Mouse (Mus musculus) hindbrain, postnatal 0 days (tissue): ENCODE measurements around the gene Gm4788. TPM values are rescaled to one million over a fixed set of nuclear protein-coding genes. Genes with fewer than 3 reads are reported as not detected.
"Not testable (repeated sequence)": the region's sequence is repeated elsewhere in the genome, so short reads cannot be mapped to it uniquely, and the experiment has no call there.

Source experiments
- ATAC-seq: fragments of 200-750 bp; cut with Nextera tagmentation; 2 replicates; pipeline ENCODE4 v1.8.0; 2017; ENCODE audit warnings: mild to moderate bottlenecking, moderate TSS enrichment, moderate library complexity
- DNase-seq: peaks from one replicate; pipeline ENCODE4 v3.0.0-alpha.2; 2015; ENCODE audit warnings: low spot score
- H3K27ac ChIP-seq: fragments of 300-500 bp; sonication (generic); 2 replicates; pipeline ENCODE4 v1.5.1; 2014; ENCODE audit warnings: mild to moderate bottlenecking
- H3K27me3 ChIP-seq: fragments of 300-500 bp; sonication (generic); 2 replicates; pipeline ENCODE4 v1.6.1; 2014; ENCODE audit warnings: low read length, mixed read lengths; ENCODE audit not compliant: insufficient read depth
- H3K36me3 ChIP-seq: fragments of 300-500 bp; sonication (generic); 2 replicates; pipeline ENCODE4 v1.6.1; 2014; ENCODE audit warnings: low read length, mixed read lengths; ENCODE audit not compliant: insufficient read depth
- H3K4me1 ChIP-seq: fragments of 300-500 bp; sonication (generic); 2 replicates; pipeline ENCODE4 v1.6.1; 2014; ENCODE audit warnings: antibody characterized with exemption, low read length, mixed read lengths; ENCODE audit not compliant: insufficient read depth
- H3K4me2 ChIP-seq: fragments of 300-500 bp; sonication (generic); 2 replicates; pipeline ENCODE4 v1.6.1; 2014; ENCODE audit warnings: low read depth, mild to moderate bottlenecking, low read length, moderate library complexity, mixed read lengths
- H3K4me3 ChIP-seq: fragments of 300-500 bp; sonication (generic); 2 replicates; pipeline ENCODE4 v1.5.1; 2014; ENCODE audit warnings: low read length
- H3K9ac ChIP-seq: fragments of 300-500 bp; sonication (generic); replicated peaks from 2 replicates; pipeline ENCODE4 v1.6.1; 2014; ENCODE audit warnings: mild to moderate bottlenecking, low read length, moderate library complexity, mixed read lengths
- H3K9me3 ChIP-seq: fragments of 300-500 bp; sonication (generic); 2 replicates; pipeline ENCODE4 v1.6.1; 2016; ENCODE audit warnings: low read length, mixed read lengths
- CTCF ChIP-seq: IDR thresholded peaks from 2 replicates; pipeline ENCODE4 v1.5.1; 2016; ENCODE audit warnings: antibody characterized with exemption, control low read depth, low read depth
- WGBS: fragments of 180-500 bp; shearing (Covaris S2); extraction: QIAGEN DNeasy Blood & Tissue Kit; methylation state at CpG from one replicate; pipeline ENCODE4 v1.1.7; 2014; 5-methylcytosine and 5-hydroxymethylcytosine counted together
- polyA plus RNA-seq: library from polyadenylated mRNA; unstranded; fragments of >200 nt; fragmentation: Nextera tagmentation; extraction: Ambion mirVana; gene quantifications from 2 replicates; pipeline ENCODE4 v1.2.1, GENCODE M21; 2015
- total RNA-seq: library from RNA; depleted of rRNA; stranded (reverse); fragments of >200 nt; gene quantifications from 2 replicates; pipeline ENCODE4 v1.2.3, GENCODE M21; 2014; rRNA removed

Gene Gm4788
- not detected in 2 replicates for total RNA-seq
- polyA plus RNA-seq = not detected in 2 replicates

DNA sequence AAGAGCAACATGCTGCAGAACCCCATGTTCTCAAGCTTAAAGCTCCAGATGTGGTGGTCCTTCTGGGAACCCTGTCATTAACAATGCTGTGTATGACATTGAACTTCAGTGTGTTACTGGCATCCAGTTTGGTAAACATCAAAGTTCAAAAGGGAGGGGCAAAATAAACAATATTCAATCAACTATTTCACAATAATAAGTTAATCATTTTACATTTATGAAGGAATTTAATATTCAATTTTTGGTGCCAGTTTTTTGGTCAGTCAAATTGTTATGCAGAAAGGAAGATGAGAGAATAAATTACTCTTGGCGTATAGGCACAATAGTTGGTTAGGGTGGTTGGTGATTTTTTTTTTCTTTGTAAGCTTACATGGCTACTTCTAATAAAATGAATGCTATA lies at the start of gene Gm4788:
Gene Gm4788 (minus strand): TSS at position 101 of the 400 bp plus-strand sequence.
- ATAC-seq = no peak

GRCm38 (mm10) chr1:139808594-139808993 lies 27.6 kb upstream of the Gm4788 start:
- Histone ChIP-seq H3K9ac (no peak overlapping the region), H3K4me2 (no peak overlapping the region), H3K36me3 (no peaks in the 10 kb centered on the region), H3K9me3 (no peaks in the 10 kb centered on the region), H3K27ac (no peak overlapping the region), H3K27me3 (no peaks in the 10 kb centered on the region), H3K4me3 (no peak overlapping the region), H3K4me1 (no peaks in the 10 kb centered on the region)
- ATAC-seq = no peak
- TF ChIP-seq CTCF = no peak
- no peak for DNase-seq

More for the DNA sequence above, at the start of gene Gm4788:
- H3K4me2 ChIP-seq = no peak within 1 kb of the TSS
- DNase-seq = no peak
- no peak for TF ChIP-seq CTCF
- H3K9me3 ChIP-seq = no peaks in the 10 kb centered on the region
- WGBS = 97% methylated on average over 1 of the region's 1 CpGs
- H3K36me3 ChIP-seq = no peaks in the 10 kb centered on the region
- H3K9ac ChIP-seq = no peak within 1 kb of the TSS
- no peak within 1 kb of the TSS for H3K4me3 ChIP-seq
- no peaks in the 10 kb centered on the region for H3K4me1 ChIP-seq
- no peak within 1 kb of the TSS for H3K27ac ChIP-seq
- H3K27me3 ChIP-seq = no peaks in the 10 kb centered on the region

DNA sequence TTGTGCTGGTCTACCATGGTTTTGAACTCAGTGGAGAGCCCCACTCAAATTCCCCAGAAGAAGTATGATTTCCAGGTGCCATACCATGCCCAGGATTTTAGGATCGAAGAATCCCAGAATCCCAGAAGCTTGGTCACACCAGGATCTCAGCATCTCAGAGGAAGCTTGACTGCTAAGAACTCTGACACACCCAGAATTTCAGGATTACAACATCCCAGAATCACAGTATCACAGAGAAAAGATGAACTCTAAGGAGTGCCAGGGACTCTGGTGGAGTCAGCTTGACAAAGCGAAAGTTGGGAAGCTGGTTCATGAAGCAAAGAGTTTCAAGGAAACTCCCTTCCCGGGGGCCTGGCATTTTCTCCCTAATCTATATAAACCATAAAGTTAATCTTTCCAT lies 11.1 kb downstream of the Gm4788 start:
- not testable (repeated sequence) for H3K4me1 ChIP-seq, H3K27me3 ChIP-seq, ATAC-seq, H3K9ac ChIP-seq, H3K4me3 ChIP-seq, DNase-seq, H3K36me3 ChIP-seq, H3K9me3 ChIP-seq, H3K27ac ChIP-seq, H3K4me2 ChIP-seq
- 92% methylated on average over 3 of the region's 3 CpGs for WGBS

GRCm38 (mm10) chr1:139716681-139717080 lies 64.4 kb downstream of the Gm4788 start:
- H3K27me3 ChIP-seq, H3K4me3 ChIP-seq, H3K9ac ChIP-seq, DNase-seq, H3K9me3 ChIP-seq, H3K4me1 ChIP-seq, H3K27ac ChIP-seq, H3K36me3 ChIP-seq, H3K4me2 ChIP-seq, ATAC-seq: not testable (repeated sequence)
- WGBS = 93% methylated on average over 7 of the region's 22 CpGs

- WGBS = 98% methylated on average over 4 of the region's 16 CpGs
- not testable (repeated sequence) for H3K9me3 ChIP-seq, H3K27me3 ChIP-seq, ATAC-seq, DNase-seq, H3K36me3 ChIP-seq, H3K4me1 ChIP-seq, H3K27ac ChIP-seq, H3K4me2 ChIP-seq, H3K9ac ChIP-seq, H3K4me3 ChIP-seq
Measured at GRCm38 (mm10) chr1:139716249-139716648, 64.8 kb downstream of the Gm4788 start.

DNA sequence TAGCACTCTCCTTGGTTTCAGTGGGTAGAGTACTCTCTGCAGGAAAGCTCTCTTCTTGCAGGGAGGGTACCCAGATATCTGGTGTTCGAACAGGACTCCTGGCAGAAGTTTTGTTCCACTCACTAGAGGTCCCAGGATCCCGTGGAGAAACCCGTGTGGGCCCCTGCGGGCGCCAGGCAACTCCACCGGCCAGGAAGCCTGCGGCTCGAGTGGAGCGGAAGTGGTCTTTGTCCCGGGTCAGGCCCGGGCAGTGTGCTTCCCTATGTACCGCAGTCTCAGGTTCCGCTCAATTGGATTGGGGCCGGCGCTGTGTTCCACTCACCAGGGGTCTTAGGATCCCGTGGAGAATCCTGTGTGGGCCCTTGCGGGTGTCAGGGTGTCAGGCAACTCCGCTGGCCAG lies 131.1 kb downstream of the Gm4788 start:
- H3K27ac ChIP-seq, DNase-seq, H3K36me3 ChIP-seq, H3K4me3 ChIP-seq, H3K4me2 ChIP-seq, H3K4me1 ChIP-seq, H3K9me3 ChIP-seq, ATAC-seq, H3K9ac ChIP-seq, H3K27me3 ChIP-seq: not testable (repeated sequence)
- 93% methylated on average over 18 of the region's 18 CpGs for WGBS

Other genes starting within 250 kb of the Gm4788 start
- not detected in 2 replicates for gene Cfhr1, start 221.0 kb downstream of the Gm4788 start, total RNA-seq
- gene Cfhr1, start 221.0 kb downstream of the Gm4788 start, polyA plus RNA-seq = not detected in 2 replicates
- 0.21 TPM in 1 of 2 replicates, not detected in the other for gene Cfhr2, start 77.5 kb upstream of the Gm4788 start, total RNA-seq
- not detected in 2 replicates for gene Cfhr2, start 77.5 kb upstream of the Gm4788 start, polyA plus RNA-seq